Mouse (Mus musculus) layer of hippocampus, adult 11-12 months (tissue): ENCODE measurements around the gene Mapk8ip2.

ENCODE experiments used
- DNase-seq: peaks from one replicate; pipeline ENCODE4 v3.0.0; 2022; ENCODE audit warnings: low spot score

The Mapk8ip2 gene

DNA sequence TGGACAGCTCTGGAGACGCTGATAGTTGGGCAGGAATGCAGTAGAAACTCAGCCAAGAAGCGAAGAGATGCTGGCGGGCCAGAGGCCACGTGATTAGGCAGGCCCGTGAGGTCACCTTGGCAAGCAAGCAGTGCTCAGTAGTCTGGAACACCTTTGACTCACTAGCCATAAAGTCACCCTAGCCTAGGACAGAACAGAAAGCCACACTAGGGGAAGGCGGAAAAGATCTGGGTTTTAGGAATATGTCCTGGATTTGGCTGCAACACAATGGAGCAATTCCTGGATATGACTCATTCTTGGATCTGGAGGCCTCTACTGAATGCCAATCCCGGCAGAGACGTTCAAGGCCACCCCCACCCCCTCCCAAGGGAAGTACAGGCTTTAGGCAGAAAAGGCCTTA lies 26.9 kb downstream of the Mapk8ip2 start:
- no peak for DNase-seq

GRCm38 (mm10) chr15:89488182-89488581 lies 34.5 kb downstream of the Mapk8ip2 start:
- DNase-seq = no peak

DNA sequence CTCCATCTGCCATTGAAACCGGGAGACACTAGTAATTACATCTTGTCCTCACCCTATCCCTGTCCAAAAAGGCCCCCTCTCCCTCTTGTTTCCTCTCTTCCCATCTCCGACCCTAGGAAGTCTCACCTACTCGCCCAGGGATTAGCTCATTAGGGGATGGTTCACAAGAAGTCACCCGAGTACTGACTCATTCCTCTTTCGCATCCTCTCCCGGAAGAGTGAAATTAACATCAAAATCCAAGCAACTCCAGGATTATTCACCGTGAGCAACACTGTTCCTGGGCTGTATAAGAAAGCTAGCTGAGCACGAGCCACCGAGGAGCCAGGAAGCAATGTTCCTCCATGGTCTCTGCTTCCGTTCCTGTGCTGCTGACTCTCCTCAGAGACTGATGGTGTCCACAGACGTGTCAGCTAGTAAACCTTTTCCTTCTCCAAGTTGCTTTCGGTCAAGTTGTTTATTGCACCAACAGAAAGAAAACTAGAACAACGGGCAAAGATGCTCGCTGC lies 35.0 kb downstream of the Mapk8ip2 start:
- no peak for DNase-seq

- no peak for DNase-seq
Observed at GRCm38 (mm10) chr15:89494970-89495369, 41.3 kb downstream of the Mapk8ip2 start.

DNA sequence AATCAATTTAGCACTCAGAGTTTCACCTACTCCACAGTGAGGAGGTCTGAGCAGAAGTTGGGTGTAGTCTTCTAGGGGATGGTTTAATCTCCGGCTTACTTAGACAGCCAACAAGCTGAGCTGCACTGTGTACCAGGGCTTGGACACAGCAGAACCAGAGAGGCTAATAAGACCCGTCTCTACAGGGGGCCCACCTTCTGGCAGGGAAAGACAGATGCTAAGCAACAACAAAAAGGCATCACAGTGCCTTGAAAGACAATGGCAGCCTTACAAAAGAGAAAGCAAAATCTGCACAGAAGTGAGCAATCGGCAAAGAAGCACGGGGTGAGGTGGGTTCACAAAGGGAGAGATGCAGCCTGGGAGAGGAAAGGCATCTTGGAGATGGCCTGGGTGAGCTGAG lies 42.4 kb downstream of the Mapk8ip2 start:
- DNase-seq = no peak

GRCm38 (mm10) chr15:89496841-89497240 lies 43.1 kb downstream of the Mapk8ip2 start:
- no peak for DNase-seq

GRCm38 (mm10) chr15:89497391-89498048 lies 43.8 kb downstream of the Mapk8ip2 start:
- DNase-seq = no peak

- peak; percentile 75 for DNase-seq
Observed at GRCm38 (mm10) chr15:89498049-89498960, 44.6 kb downstream of the Mapk8ip2 start.

DNA sequence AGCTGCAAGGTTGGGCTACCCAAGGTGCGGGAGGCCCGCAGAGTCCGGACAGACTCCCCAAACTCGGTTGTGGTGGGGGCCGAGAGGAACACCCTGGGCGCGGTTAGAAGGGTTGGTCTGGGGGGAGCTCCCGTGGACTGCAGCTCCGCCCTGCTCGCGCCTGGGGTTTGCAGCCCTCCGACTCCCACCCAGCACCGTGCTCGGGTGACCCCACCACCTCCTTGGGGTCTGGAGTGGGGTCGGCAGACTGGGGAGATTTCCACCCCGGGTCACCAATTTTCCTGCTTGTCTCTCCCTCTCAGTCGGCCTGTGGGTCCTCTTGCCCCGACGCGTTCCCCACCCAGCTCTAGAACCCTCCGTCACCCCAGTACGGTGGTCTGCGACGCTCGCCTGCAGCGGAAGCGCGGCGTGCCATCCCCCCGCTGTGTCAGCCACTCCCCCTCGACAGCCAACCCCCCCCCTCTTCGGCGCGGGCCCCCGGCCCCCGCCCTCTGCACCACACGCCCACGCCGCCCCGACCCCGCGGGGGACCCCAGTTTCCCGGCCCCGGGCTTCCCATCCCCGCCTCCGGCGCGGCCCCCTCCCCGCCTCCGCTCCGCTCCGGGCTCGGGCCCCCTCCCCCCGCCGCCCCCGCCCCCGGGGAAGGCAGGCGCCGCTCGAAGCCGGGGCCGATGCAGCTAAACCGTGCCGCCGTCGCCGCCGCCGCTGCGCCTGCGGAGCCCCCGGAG lies 45.4 kb downstream of the Mapk8ip2 start, which contains the start of gene Shank3:
TSS of gene Shank3 (plus strand) at position 663 of the 728 bp plus-strand sequence.
- DNase-seq = no peak

DNA sequence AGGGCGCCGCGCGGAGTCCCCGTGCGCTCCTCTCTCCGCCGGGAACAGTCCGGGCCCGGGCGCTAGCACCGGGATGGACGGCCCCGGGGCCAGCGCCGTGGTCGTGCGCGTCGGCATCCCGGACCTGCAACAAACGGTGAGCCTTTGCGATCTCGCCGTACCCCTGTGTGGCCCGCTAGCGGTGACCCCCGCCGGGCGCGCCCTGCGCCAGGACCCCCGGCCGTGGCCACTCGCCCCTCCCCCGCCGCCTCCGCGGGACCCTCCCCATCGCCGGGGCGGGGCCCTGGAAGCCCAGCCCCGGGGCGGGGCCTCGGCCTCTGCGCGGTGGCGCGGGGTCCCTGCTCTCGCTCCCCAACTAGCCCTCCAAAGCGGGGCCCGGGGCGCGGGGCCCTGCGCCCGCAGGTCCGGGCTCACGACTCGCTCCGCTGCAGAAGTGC lies 46.1 kb downstream of the Mapk8ip2 start:
- DNase-seq = peak; percentile 48

GRCm38 (mm10) chr15:89500221-89500791 lies 46.6 kb downstream of the Mapk8ip2 start:
- DNase-seq = no peak

DNA sequence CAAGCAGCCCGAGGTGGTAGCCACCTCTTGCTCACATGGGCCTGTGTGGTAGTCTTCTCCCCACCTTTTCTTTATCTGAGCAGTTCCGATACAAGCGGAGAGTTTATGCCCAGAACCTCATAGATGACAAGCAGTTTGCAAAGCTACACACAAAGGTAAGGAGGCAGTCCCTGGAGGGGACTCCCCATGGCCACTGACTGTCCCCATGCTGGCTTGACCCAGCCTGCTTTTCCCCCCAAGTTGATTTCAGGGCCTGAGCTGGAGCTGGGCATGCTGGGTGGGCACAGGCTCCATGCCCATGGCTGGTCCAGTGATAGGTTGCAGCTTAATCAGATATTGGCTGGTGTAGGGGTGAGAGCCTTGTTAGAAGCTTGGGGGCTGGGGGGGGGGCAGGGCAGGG lies 47.6 kb downstream of the Mapk8ip2 start:
- no peak for DNase-seq

DNA sequence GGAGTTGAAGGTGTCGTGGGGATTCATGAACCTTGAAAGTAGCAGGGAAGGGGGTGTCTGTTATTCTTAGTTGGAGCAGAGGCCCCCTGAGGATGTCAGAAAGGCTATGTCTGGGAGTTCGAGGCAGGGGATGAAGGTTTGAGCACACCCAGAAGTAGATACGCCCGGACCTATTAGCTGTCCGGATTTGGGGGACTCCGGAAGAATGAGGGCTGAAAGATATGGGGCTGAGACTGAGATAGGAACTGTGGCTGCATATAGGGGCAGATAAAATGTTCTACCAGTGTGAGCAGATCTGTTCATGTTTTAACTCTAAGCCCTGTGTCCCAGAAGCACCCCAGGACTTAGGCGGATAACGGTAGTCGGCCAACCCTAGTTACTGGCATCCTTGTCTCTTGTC lies 51.1 kb downstream of the Mapk8ip2 start:
- no peak for DNase-seq

- DNase-seq = no peak
Observed at GRCm38 (mm10) chr15:89507751-89508150, 54.0 kb downstream of the Mapk8ip2 start.

DNA sequence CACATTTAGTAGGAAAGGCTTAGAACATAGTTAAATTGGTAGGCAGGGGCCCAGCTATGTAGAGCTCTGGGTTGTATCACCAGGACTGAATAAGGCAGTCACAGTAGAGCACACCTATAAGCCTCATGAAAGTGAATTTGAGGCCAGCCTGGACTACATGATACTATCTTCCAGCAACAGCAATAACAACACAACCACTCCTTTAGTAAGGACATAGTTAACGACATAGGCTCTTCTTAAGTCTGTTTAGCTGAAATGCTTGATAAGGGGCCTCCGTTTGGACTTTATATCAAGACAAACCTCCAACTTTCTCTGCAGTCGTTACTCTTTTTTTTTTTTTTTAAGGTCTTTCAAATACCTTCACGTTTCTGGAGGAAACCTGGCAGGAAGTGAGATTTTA lies 59.0 kb downstream of the Mapk8ip2 start:
- no peak for DNase-seq
